Mouse (Mus musculus) thymus, adult 2 months (tissue): ENCODE measurements at regions not wholly inside any gene's neighbourhood (a gene's known extent, or its start where the extent isn't known, plus 50 kb on each side); places are given as distances from the start of the nearest gene placed in this dataset.

ENCODE experiments used
- CTCF ChIP-seq: fragments of 200-500 bp; IDR thresholded peaks from 2 replicates; pipeline ENCODE4 v1.5.1; 2012; ENCODE audit warnings: mild to moderate bottlenecking, control low read depth, low read length, moderate library complexity, borderline replicate concordance; ENCODE audit not compliant: control insufficient read depth, poor library complexity, insufficient read depth; ENCODE audit errors: extremely low read depth
- POLR2A ChIP-seq: fragments of 200-500 bp; IDR thresholded peaks from 2 replicates; pipeline ENCODE4 v1.6.1; 2012; ENCODE audit warnings: mild to moderate bottlenecking, low read length, control low read depth, moderate library complexity; ENCODE audit not compliant: control insufficient read depth, poor library complexity, insufficient read depth; ENCODE audit errors: extremely low read depth

GRCm38 (mm10) chr3:15200990-15201389 is 131.1 kb downstream of the Gm9733 start:
- TF ChIP-seq CTCF (no peak), POLR2A (no peak)
